Mouse (Mus musculus) brown adipose tissue, adult 24 weeks (tissue): ENCODE results near the gene 2900011O08Rik. TPM values are rescaled to one million over a fixed set of nuclear protein-coding genes. Genes with fewer than 3 reads are reported as not detected.

Experiments used
- H3K27ac ChIP-seq: fragments of 200-500 bp; replicated peaks from 2 replicates; pipeline ENCODE4 v1.5.1; 2012; ENCODE audit warnings: low read depth, mild to moderate bottlenecking, low read length
- H3K4me1 ChIP-seq: fragments of 200-500 bp; 2 replicates; pipeline ENCODE4 v1.6.1; 2012; ENCODE audit warnings: low read length, mixed read lengths; ENCODE audit not compliant: control insufficient read depth, insufficient read depth, insufficient read length
- H3K4me3 ChIP-seq: fragments of 200-500 bp; 2 replicates; pipeline ENCODE4 v1.5.1; 2012; ENCODE audit warnings: low read depth, mild to moderate bottlenecking, low read length, moderate library complexity; ENCODE audit not compliant: insufficient read depth
- polyA plus RNA-seq: library from polyadenylated mRNA; stranded (reverse); fragments of >200 nt; gene quantifications from 2 replicates; pipeline ENCODE4 v1.2.4, GENCODE M21; 2012; ENCODE audit not compliant: missing spikeins, insufficient read depth, insufficient read length

Gene 2900011O08Rik
- polyA plus RNA-seq, 1 experiment: not detected

DNA sequence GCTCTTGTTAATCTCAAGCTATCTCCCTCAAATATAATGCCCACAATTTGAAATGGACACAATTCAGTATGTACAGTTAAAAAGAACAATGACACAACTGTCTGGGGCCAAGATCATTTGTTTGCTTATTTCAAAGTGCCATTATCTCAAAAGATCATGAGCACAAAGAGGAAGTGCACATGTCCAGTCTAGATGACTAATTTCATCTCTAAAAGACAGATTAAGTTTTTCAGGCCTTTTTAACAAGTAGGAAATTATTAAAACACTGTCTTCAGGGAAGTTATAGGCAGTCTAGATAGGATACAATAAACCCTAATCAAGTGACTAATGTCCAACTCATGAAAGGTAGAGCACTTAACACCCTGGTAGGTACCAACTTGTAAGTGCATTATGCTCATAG, 142.6 kb downstream of the 2900011O08Rik start:
- no peaks in the 10 kb centered on the region for H3K4me1 ChIP-seq
- H3K27ac ChIP-seq: no peak overlapping the region
- no peak overlapping the region for H3K4me3 ChIP-seq

DNA sequence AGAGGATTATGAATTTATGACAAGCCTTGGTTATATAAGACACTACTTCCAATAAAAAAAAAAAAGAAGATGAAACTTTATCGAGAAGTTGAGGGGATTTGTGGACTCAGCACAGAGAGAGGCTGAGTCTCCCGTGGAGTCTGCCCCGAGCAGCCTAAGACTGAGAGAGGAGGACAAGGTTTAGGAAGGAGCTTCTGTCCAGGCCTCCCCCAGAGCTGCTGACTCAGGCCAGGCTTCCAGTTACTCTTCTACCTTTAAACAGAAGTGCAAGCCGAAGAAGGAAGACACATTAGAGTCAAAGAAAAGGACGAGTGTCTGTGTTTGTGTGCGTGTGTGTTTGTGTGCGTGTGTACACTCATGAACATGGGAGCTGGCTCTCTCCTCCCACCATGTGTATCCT, 144.4 kb downstream of the 2900011O08Rik start:
- Histone ChIP-seq H3K4me3 (no peak overlapping the region), H3K27ac (no peak overlapping the region), H3K4me1 (no peaks in the 10 kb centered on the region)

DNA sequence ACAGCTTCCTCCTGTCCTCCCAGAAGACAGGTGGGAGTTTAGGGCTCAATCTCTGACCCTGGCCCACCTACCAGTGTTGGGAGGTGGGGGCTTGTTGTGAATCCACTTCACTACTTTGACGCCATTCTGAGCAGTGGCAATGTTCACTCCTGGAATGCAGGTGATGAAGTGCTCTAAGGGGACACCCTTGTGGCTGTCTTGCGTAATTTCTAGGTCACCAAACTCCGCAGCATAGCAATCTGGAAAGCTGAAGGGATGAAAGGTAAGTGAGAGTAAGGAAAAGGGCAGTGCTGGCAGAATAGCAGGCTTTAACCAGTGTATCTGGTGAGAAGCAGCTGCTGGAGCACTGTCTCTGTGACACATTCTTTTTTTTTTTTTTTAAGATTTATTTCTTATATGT, 145.0 kb downstream of the 2900011O08Rik start:
- Histone ChIP-seq H3K4me3 (no peak overlapping the region), H3K4me1 (no peaks in the 10 kb centered on the region), H3K27ac (no peak overlapping the region)

GRCm38 (mm10) chr16:14131838-14132237, 145.4 kb downstream of the 2900011O08Rik start:
- Histone ChIP-seq H3K4me3 (no peak overlapping the region), H3K27ac (no peak overlapping the region), H3K4me1 (no peaks in the 10 kb centered on the region)

GRCm38 (mm10) chr16:14135014-14135413, 148.6 kb downstream of the 2900011O08Rik start:
- no peak overlapping the region for H3K4me3 ChIP-seq
- peak overlapping the region; percentile 27; the same call in 1 of the 2 replicates for H3K27ac ChIP-seq
- H3K4me1 ChIP-seq: no peaks in the 10 kb centered on the region

DNA sequence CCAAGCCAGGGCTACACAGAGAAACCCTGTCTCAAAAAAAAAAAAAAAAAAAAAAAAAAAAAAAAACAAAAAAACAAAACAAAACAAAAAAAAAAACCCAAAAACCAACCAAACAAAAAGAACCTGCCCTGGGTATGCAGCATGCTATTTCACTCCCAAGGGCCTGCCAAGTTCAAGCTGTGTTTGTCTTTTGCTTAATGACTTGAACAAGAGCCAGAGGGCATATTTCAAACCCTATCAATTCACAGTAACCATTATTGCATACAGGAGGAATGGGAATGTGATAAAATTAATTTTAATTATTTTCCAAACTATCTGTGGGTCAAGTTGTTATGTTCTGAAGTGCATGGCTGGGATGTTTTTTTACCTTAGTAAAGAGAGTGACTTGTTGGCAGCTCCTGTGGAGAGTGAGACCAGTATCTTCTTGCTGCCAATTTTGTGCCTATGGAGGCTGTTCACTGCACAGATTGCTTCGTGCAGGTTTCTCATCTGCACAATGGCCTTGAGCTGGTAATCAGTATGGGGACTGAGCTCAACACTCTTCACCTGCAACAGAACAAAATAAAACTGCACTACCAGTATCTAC, 151.7 kb downstream of the 2900011O08Rik start:
- Histone ChIP-seq H3K4me1 (no peaks in the 10 kb centered on the region), H3K4me3 (no peak overlapping the region), H3K27ac (no peak overlapping the region)

DNA sequence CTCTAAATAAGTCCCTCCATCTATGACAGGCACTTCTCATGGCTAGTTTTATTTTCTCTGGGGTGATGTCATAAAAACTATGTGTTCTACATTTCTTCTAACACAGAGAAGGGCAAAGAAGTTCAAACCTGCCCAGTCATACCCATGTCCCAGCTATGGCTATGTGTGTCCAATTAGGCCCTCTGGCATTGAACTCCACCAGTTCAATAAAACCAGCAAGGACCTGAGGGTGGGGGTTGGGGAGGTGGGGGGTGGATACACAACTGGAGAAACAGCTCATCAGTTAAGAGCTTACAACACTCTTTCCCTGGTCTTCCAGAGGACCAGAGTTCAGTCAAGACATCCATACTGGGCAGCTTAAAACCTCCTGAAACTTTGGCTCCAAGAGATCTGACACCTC, 152.7 kb downstream of the 2900011O08Rik start:
- no peaks in the 10 kb centered on the region for H3K4me1 ChIP-seq

DNA sequence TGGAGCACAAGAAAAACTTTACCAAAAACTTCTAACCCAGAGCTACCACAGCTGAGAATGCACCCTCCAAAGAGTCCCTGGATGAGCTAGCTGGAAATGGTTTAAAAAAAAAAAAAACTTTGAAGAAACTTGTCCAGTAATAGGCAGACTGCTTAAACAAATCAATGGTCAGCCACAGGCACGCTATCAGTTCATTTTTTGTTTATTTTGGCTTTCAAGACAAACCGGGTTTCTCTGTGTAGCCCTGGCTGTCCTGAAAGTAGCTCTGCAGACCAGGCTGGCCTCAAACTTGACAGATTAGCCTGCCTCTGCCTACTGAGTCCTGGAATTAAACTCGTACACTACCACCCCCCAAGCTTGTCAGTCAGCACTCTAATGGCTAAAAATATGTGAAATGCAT, 156.9 kb downstream of the 2900011O08Rik start:
- Histone ChIP-seq H3K27ac (no peak overlapping the region), H3K4me3 (no peak overlapping the region), H3K4me1 (no peaks in the 10 kb centered on the region)

More for the DNA sequence above, 152.7 kb downstream of the 2900011O08Rik start:
- H3K27ac ChIP-seq: no peak overlapping the region
- H3K4me3 ChIP-seq: no peak overlapping the region

DNA sequence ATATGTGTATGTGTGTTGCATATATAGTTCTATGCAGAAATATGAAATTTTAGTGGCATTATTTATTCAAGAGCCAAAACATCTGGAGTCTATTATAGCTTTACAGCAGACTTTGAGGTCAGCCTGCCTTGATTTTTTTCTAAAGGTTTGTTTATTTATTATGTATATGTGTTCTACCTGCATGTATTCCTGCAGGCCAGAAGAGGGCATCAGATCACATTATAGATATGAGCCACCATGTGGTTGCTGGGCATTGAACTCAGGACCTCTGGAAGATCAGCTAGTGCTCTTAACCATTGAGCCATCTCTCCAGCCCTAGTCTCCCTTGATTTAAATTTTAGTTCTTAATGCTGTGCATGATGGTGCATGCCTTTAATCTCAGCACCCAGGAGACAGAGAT, 161.3 kb downstream of the 2900011O08Rik start:
- Histone ChIP-seq H3K27ac (no peak overlapping the region), H3K4me3 (no peak overlapping the region), H3K4me1 (no peaks in the 10 kb centered on the region)

Other genes with a start within 250 kb of the 2900011O08Rik start
- gene Rrn3, start 205.9 kb upstream of the 2900011O08Rik start, polyA plus RNA-seq: 18.9 and 21.4 TPM in 2 replicates
- gene Ntan1, start 167.8 kb upstream of the 2900011O08Rik start, polyA plus RNA-seq: 105 and 155 TPM in 2 replicates
- gene Pdxdc1, start 83.5 kb upstream of the 2900011O08Rik start, polyA plus RNA-seq: 96.7 and 119 TPM in 2 replicates
- 2.3 and 6.7 TPM in 2 replicates for gene Mpv17l, start 83.4 kb upstream of the 2900011O08Rik start, polyA plus RNA-seq
- gene Ifitm7, start 284 bp downstream of the 2900011O08Rik start, polyA plus RNA-seq: not detected in 2 replicates
- 14.3 and 16.5 TPM in 2 replicates for gene Nde1, start 176.7 kb downstream of the 2900011O08Rik start, polyA plus RNA-seq
- gene Marf1, start 176.7 kb downstream of the 2900011O08Rik start, polyA plus RNA-seq: 12.3 and 14.0 TPM in 2 replicates